Mouse (Mus musculus) neural tube, embryonic 14.5 days (tissue): ENCODE data around the gene Slc25a36. TPM values are rescaled to one million over a fixed set of nuclear protein-coding genes. Genes with fewer than 3 reads are reported as not detected.

Experiments
- ATAC-seq: fragments of 200-750 bp; cut with Nextera tagmentation; 2 replicates; pipeline ENCODE4 v1.8.0; 2017; ENCODE audit warnings: low read depth, mild to moderate bottlenecking, moderate TSS enrichment, moderate library complexity
- H3K27ac ChIP-seq: fragments of 300-500 bp; sonication (generic); 2 replicates; pipeline ENCODE4 v1.5.1; 2014; ENCODE audit warnings: low read depth, mild to moderate bottlenecking, control low read depth, low read length, moderate library complexity, mixed read lengths
- H3K27me3 ChIP-seq: fragments of 300-500 bp; sonication (generic); 2 replicates; pipeline ENCODE4 v1.6.1; 2014; ENCODE audit warnings: low read length; ENCODE audit not compliant: control insufficient read depth, insufficient read depth
- H3K36me3 ChIP-seq: fragments of 300-500 bp; sonication (generic); 2 replicates; pipeline ENCODE4 v1.6.1; 2014; ENCODE audit warnings: low read length, mixed read lengths; ENCODE audit not compliant: control insufficient read depth, insufficient read depth
- H3K4me1 ChIP-seq: fragments of 300-500 bp; sonication (generic); 2 replicates; pipeline ENCODE4 v1.6.1; 2014; ENCODE audit warnings: low read length; ENCODE audit not compliant: control insufficient read depth, insufficient read depth
- H3K4me2 ChIP-seq: fragments of 300-500 bp; sonication (generic); 2 replicates; pipeline ENCODE4 v1.6.1; 2014; ENCODE audit warnings: mild to moderate bottlenecking, low read depth, low read length, control low read depth
- H3K4me3 ChIP-seq: fragments of 300-500 bp; sonication (generic); 2 replicates; pipeline ENCODE4 v1.5.1; 2014; ENCODE audit warnings: low read depth, low read length, control low read depth, mixed read lengths
- H3K9ac ChIP-seq: fragments of 300-500 bp; sonication (generic); replicated peaks from 2 replicates; pipeline ENCODE4 v1.6.1; 2014; ENCODE audit warnings: low read depth, mild to moderate bottlenecking, control low read depth, low read length, mixed read lengths
- H3K9me3 ChIP-seq: fragments of 300-500 bp; sonication (generic); 2 replicates; pipeline ENCODE4 v1.6.1; 2016; ENCODE audit warnings: low read length; ENCODE audit not compliant: control insufficient read depth
- WGBS: fragments of 180-500 bp; shearing (Covaris S2); extraction: QIAGEN DNeasy Blood & Tissue Kit; methylation state at CpG from one replicate; pipeline ENCODE4 v1.1.7; 2014; 5-methylcytosine and 5-hydroxymethylcytosine counted together
- polyA plus RNA-seq: library from polyadenylated mRNA; unstranded; fragments of >200 nt; fragmentation: Nextera tagmentation; extraction: Ambion mirVana; gene quantifications from 2 replicates; pipeline ENCODE4 v1.2.1, GENCODE M21; 2014

The Slc25a36 gene
- polyA plus RNA-seq, 1 experiment from 2014 or later: 127 TPM

GRCm38 (mm10) chr9:97038010-97038409, 72.9 kb downstream of the Slc25a36 start:
- Histone ChIP-seq H3K27me3 (no peaks in the 10 kb centered on the region), H3K4me1 (no peaks in the 10 kb centered on the region), H3K27ac (no peak overlapping the region), H3K9me3 (no peaks in the 10 kb centered on the region), H3K4me3 (no peak overlapping the region), H3K9ac (no peak overlapping the region), H3K4me2 (no peak overlapping the region), H3K36me3 (no peaks in the 10 kb centered on the region)
- ATAC-seq: no peak
- WGBS: 92% methylated on average over 3 of the region's 3 CpGs

DNA sequence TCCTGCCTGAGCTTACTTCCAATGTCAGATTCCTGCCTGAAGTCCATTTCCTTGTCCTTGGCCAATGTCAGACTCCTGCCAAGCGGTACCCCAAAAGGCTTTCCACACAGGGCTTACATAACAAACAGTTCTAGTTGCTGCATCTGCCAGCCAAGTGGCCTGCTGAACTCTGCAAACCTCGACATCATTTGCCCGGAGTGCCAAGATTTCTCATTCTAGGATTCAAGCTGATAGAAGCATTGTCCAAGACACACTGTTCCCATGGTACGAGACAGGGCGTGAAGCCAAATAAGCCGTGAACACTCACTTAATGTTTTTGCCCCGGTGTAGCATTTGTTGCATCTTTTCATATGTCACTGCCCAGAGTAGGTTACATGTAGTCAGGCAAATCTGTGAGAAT, 74.3 kb downstream of the Slc25a36 start:
- ATAC-seq: no peak
- 73% methylated on average over 7 of the region's 7 CpGs for WGBS
- no peaks in the 10 kb centered on the region for H3K36me3 ChIP-seq
- no peak overlapping the region for H3K27ac ChIP-seq
- H3K9me3 ChIP-seq: no peaks in the 10 kb centered on the region
- H3K27me3 ChIP-seq: no peaks in the 10 kb centered on the region
- no peak overlapping the region for H3K9ac ChIP-seq
- no peak overlapping the region for H3K4me3 ChIP-seq
- H3K4me2 ChIP-seq: no peak overlapping the region
- no peaks in the 10 kb centered on the region for H3K4me1 ChIP-seq

GRCm38 (mm10) chr9:97027361-97027760, 83.6 kb downstream of the Slc25a36 start:
- H3K4me2 ChIP-seq: no peak overlapping the region
- no peaks in the 10 kb centered on the region for H3K4me1 ChIP-seq
- H3K4me3 ChIP-seq: no peak overlapping the region
- no peaks in the 10 kb centered on the region for H3K27me3 ChIP-seq
- no peak overlapping the region for H3K9ac ChIP-seq
- ATAC-seq: no peak
- H3K9me3 ChIP-seq: no peaks in the 10 kb centered on the region
- WGBS: 77% methylated on average over 12 of the region's 12 CpGs
- H3K36me3 ChIP-seq: no peaks in the 10 kb centered on the region
- no peak overlapping the region for H3K27ac ChIP-seq

- no peak overlapping the region for H3K9ac ChIP-seq
- ATAC-seq: no peak
- no peaks in the 10 kb centered on the region for H3K27me3 ChIP-seq
- 87% methylated on average over 4 of the region's 4 CpGs for WGBS
- no peak overlapping the region for H3K27ac ChIP-seq
- no peaks in the 10 kb centered on the region for H3K9me3 ChIP-seq
- H3K36me3 ChIP-seq: no peaks in the 10 kb centered on the region
- H3K4me2 ChIP-seq: no peak overlapping the region
- no peaks in the 10 kb centered on the region for H3K4me1 ChIP-seq
- no peak overlapping the region for H3K4me3 ChIP-seq
These were observed 85.0 kb downstream of the Slc25a36 start for GRCm38 (mm10) chr9:97026006-97026405.

Other genes with a start within 250 kb of the Slc25a36 start
- gene Pxylp1, start 218.5 kb downstream of the Slc25a36 start, polyA plus RNA-seq: 29.5 and 30.3 TPM in 2 replicates
- 22.9 and 29.7 TPM in 2 replicates for gene Spsb4, start 92.3 kb downstream of the Slc25a36 start, polyA plus RNA-seq